Mouse (Mus musculus): ENCODE measurements around the gene Tmem151a. TPM values are rescaled to one million over a fixed set of nuclear protein-coding genes. Genes with fewer than 3 reads are reported as not detected.
A peak's percentile ranks its signal among the peaks of the same experiment; 100 is the strongest.

Tmem151a gene
- polyA plus RNA-seq, 1 experiment from 2014 or later, result 8.3 TPM

DNA sequence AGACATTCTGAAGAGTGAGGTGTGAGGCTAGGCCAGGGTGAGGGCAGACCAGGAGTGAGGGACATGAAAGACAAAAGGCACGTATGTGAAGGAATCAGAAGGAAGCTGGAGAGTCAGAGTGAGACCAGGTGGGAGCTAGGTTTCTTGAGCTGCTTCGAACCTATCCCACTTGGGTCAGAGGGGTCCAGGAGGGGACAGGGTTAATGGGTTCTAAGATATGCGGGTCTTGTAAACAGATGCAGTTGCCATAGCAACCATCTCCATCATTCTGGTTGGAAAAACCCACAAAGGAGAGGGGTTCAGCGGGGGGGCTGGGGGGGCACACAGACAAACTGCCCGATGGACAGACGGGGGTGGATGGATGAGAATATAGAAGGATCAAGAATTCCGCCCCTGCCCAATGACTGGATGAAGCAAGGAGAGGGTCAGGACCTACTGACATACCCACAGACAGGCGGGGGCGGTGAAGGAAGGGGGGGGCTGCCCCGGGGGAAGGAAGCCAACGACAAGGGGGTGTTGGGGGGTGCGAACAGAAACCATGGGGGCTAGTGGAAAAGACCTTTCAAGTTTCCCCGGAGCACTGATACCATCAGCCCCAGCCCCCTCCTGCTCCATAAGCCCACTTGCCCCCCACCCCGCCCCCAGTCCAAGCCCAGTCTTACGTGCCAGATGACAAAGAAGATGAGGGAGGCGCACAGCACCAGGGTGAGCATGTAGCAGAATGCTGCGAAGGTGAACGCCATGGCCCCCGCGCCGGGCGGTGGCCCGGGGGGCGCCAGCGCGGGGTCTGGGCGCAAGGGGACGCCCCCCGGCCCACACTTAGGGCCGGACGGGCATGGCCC is 12.4 kb upstream of the Tmem151a start:
- H3K4me3 ChIP-seq (replicated peaks; ENCODE audit: low read depth, low read length), result peak overlapping the region; percentile 89
- peak overlapping the region; percentile 96 for H3K27ac ChIP-seq (replicated peaks; ENCODE audit: low read depth, low read length)
- no peaks in the 10 kb centered on the region for H3K27me3 ChIP-seq (ENCODE audit: control insufficient read depth, insufficient read depth, low read length)
- H3K4me1 ChIP-seq (ENCODE audit: control insufficient read depth, insufficient read depth, low read length), result peaks cover 53% of the 10 kb centered on the region
- H3K36me3 ChIP-seq (ENCODE audit: control insufficient read depth, insufficient read depth, low read length), result peaks cover 49% of the 10 kb centered on the region
- WGBS, result 2% methylated on average over 29 of the region's 31 CpGs
- DNase-seq (peak; percentile 82), ATAC-seq (ENCODE audit: low FRiP score, low TSS enrichment) (peak; percentile 31)
- H3K9me3 ChIP-seq (ENCODE audit: control insufficient read depth, low read length), result no peaks in the 10 kb centered on the region
- peak overlapping the region; percentile 99 for H3K9ac ChIP-seq (replicated peaks; ENCODE audit: low read length)
- H3K4me2 ChIP-seq (ENCODE audit: low read length), result peak overlapping the region; percentile 92

DNA sequence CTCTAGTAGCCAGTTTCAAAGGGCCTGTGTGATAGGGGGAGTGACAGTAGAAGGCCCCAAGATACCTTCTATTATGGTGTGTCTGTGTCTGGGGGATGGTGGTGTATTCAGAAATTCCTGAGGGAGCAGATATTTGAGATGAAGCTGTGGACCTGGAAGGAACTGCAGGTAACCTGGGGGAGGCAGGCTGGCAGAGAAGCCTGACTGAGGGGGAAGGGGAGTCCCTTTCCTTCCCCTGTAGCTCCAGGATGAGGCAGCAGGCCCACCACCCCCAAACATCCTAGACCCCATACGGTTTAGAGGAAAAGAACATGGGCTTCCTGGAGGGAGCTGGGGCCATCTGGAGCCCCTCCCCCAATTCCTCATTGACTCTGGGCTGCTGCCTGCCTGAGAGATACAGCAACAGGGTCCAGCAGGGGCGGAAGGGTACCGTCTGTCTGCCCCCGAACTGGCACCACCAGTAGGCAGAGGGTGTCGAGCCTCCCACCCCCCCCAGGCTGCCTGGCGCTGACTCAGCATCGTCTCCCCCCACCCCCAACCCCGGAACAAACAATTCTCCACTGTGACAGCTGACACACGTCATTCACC is 10.7 kb upstream of the Tmem151a start:
- H3K27ac ChIP-seq (replicated peaks; ENCODE audit: low read depth, low read length), result peak overlapping the region; percentile 96
- ATAC-seq (ENCODE audit: low FRiP score, low TSS enrichment), result no peak
- peak overlapping the region; percentile 92 for H3K4me2 ChIP-seq (ENCODE audit: low read length)
- peak; percentile 45 for DNase-seq
- peaks cover 53% of the 10 kb centered on the region for H3K4me1 ChIP-seq (ENCODE audit: control insufficient read depth, insufficient read depth, low read length)
- H3K9me3 ChIP-seq (ENCODE audit: control insufficient read depth, low read length), result no peaks in the 10 kb centered on the region
- H3K4me3 ChIP-seq (replicated peaks; ENCODE audit: low read depth, low read length), result peak overlapping the region; percentile 89
- no peaks in the 10 kb centered on the region for H3K27me3 ChIP-seq (ENCODE audit: control insufficient read depth, insufficient read depth, low read length)
- peak overlapping the region; percentile 99 for H3K9ac ChIP-seq (replicated peaks; ENCODE audit: low read length)
- peaks cover 49% of the 10 kb centered on the region for H3K36me3 ChIP-seq (ENCODE audit: control insufficient read depth, insufficient read depth, low read length)
- 8% methylated on average over 9 of the region's 9 CpGs for WGBS

DNA sequence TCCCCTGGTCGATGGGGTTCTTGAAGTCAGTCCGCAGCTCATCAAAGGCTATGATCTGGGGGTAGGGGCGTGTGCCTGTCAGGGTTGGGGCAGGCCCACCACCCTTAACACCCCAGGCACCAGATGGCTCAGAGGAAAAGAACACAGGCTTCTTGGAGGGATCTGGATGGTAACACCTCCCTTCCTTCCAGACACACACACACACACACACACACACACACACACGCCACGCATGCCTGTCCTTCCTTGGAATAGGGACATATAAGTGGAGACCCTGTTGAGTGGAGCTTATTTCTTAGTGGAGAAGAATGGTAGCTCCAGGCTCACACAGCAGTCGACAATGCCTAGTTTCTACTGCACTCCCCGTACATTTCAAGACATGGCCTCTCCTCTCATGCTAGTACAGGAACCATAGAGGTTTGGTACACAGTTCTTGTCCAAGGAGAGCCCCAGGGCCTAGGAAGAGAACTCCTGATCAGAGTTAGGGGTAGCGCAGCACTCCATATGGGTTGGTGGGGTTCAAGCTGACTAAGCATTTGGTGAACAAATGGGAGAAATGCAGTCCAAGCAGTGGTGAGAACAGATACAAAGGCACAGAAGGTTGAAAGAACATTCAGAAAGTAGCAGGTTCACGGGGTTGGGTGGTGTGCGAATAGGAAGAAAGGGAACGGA is 9.6 kb upstream of the Tmem151a start:
- Histone ChIP-seq H3K9me3 (ENCODE audit: control insufficient read depth, low read length) (no peaks in the 10 kb centered on the region), H3K4me1 (ENCODE audit: control insufficient read depth, insufficient read depth, low read length) (peaks cover 53% of the 10 kb centered on the region), H3K4me2 (ENCODE audit: low read length) (peak overlapping the region; percentile 92), H3K4me3 (replicated peaks; ENCODE audit: low read depth, low read length) (peak overlapping the region; percentile 89), H3K27me3 (ENCODE audit: control insufficient read depth, insufficient read depth, low read length) (no peaks in the 10 kb centered on the region), H3K36me3 (ENCODE audit: control insufficient read depth, insufficient read depth, low read length) (peaks cover 48% of the 10 kb centered on the region), H3K9ac (replicated peaks; ENCODE audit: low read length) (peak overlapping the region; percentile 99), H3K27ac (replicated peaks; ENCODE audit: low read depth, low read length) (peak overlapping the region; percentile 96)
- DNase-seq, result peak; percentile 41
- 0 out of 2 replicates have a peak, but pooled peaks have one; percentile 37 for ATAC-seq (ENCODE audit: low FRiP score, low TSS enrichment)
- WGBS, result 25% methylated on average over 11 of the region's 11 CpGs

DNA sequence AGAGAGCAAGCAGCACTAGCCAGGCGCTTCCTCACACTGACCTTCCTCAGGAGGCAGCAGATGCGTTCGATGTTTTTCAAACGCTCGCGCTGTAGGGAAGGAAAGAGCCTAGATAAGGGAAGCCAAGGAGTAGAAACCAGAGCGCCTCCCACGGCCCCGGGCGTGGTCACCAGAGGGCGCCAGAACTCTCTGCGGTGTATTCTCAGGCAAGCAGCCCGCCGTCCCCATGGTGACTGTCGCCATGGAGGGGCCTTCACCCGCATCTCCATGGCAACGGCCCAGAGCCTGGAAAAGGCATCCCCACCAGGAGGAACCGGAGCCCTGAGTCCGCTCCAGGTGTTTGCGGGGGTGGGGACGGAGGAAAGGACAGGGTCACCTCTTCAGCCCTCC is 8.9 kb upstream of the Tmem151a start:
- H3K9ac ChIP-seq (replicated peaks; ENCODE audit: low read length), result peak overlapping the region; percentile 99
- H3K9me3 ChIP-seq (ENCODE audit: control insufficient read depth, low read length), result no peaks in the 10 kb centered on the region
- H3K36me3 ChIP-seq (ENCODE audit: control insufficient read depth, insufficient read depth, low read length), result peaks cover 45% of the 10 kb centered on the region
- WGBS, result under 1% methylated on average over 21 of the region's 21 CpGs
- H3K4me3 ChIP-seq (replicated peaks; ENCODE audit: low read depth, low read length), result peak overlapping the region; percentile 89
- peak overlapping the region; percentile 96 for H3K27ac ChIP-seq (replicated peaks; ENCODE audit: low read depth, low read length)
- H3K27me3 ChIP-seq (ENCODE audit: control insufficient read depth, insufficient read depth, low read length), result no peaks in the 10 kb centered on the region
- peak; percentile 98 for DNase-seq
- peak; percentile 76 for ATAC-seq (ENCODE audit: low FRiP score, low TSS enrichment)
- H3K4me2 ChIP-seq (ENCODE audit: low read length), result peak overlapping the region; percentile 92
- H3K4me1 ChIP-seq (ENCODE audit: control insufficient read depth, insufficient read depth, low read length), result peaks cover 50% of the 10 kb centered on the region

DNA sequence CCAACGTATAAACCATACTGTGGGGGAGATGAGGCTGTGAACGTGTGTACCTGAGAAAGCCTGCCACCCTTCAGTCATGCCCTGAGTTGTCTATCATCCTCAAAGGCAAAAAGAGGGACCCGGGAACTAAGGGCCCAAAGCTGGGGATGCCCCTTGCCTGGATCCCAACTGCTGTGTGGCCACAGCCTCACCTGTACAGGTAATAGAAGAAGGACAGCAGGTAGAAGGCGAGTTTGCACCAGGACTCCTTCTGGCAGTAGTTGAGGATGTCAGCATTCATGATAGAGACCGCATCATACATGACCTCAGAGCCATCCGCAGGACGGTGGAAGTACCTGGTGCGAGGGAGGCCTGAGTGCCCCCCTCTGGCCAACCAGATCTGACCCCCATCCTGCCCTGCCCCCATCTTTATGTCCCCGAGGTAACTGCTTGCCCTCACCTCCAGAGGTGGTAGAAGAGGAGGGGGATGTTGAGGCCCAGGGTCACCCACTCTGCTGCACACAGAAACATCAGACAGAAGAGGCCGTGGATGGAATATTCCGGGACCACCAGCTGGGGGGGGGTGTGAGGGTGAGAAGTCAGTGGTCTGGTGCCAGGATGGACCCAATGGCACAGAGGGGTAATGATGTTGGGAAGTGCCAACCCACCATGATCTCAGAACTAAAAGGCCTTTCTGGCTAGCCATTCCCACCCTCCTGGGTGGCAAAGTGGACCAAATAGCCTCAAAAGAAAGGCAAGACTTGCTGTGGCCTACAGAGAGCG is 8.3 kb upstream of the Tmem151a start:
- Histone ChIP-seq H3K4me3 (replicated peaks; ENCODE audit: low read depth, low read length) (peak overlapping the region; percentile 89; the same call in 1 of the 2 replicates), H3K27me3 (ENCODE audit: control insufficient read depth, insufficient read depth, low read length) (no peaks in the 10 kb centered on the region), H3K9ac (replicated peaks; ENCODE audit: low read length) (peak overlapping the region; percentile 99; the same call in 1 of the 2 replicates), H3K4me1 (ENCODE audit: control insufficient read depth, insufficient read depth, low read length) (peaks cover 49% of the 10 kb centered on the region), H3K36me3 (ENCODE audit: control insufficient read depth, insufficient read depth, low read length) (peaks cover 42% of the 10 kb centered on the region), H3K27ac (replicated peaks; ENCODE audit: low read depth, low read length) (peak overlapping the region; percentile 96), H3K4me2 (ENCODE audit: low read length) (peak overlapping the region; percentile 92), H3K9me3 (ENCODE audit: control insufficient read depth, low read length) (no peaks in the 10 kb centered on the region)
- 75% methylated on average over 12 of the region's 12 CpGs for WGBS
- DNase-seq (no peak), ATAC-seq (ENCODE audit: low FRiP score, low TSS enrichment) (no peak)

DNA sequence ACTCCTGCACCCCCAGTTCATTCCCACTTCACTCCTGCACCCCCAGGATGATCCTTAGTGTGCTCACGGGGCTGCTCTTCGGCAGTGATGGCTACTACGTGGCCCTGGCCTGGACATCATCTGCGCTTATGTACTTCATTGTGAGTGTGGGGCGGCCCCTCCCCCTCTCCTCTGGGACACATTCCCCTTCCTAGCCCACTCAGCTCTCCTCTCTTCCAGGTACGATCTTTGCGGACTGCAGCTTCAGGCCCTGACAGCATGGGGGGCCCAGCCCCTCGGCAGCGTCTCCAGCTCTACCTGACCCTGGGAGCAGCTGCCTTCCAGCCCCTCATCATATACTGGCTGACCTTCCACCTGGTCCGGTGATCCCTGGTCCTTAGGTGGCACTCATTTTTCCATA is 6.8 kb upstream of the Tmem151a start:
- DNase-seq, result no peak
- no peaks in the 10 kb centered on the region for H3K27me3 ChIP-seq (ENCODE audit: control insufficient read depth, insufficient read depth, low read length)
- peaks cover 42% of the 10 kb centered on the region for H3K36me3 ChIP-seq (ENCODE audit: control insufficient read depth, insufficient read depth, low read length)
- WGBS, result 89% methylated on average over 10 of the region's 10 CpGs
- H3K27ac ChIP-seq (replicated peaks; ENCODE audit: low read depth, low read length), result no peak overlapping the region
- no peak overlapping the region for H3K4me2 ChIP-seq (ENCODE audit: low read length)
- peaks cover 47% of the 10 kb centered on the region for H3K4me1 ChIP-seq (ENCODE audit: control insufficient read depth, insufficient read depth, low read length)
- H3K9me3 ChIP-seq (ENCODE audit: control insufficient read depth, low read length), result no peaks in the 10 kb centered on the region
- no peak overlapping the region for H3K4me3 ChIP-seq (replicated peaks; ENCODE audit: low read depth, low read length)
- no peak for ATAC-seq (ENCODE audit: low FRiP score, low TSS enrichment)
- no peak overlapping the region for H3K9ac ChIP-seq (replicated peaks; ENCODE audit: low read length)

DNA sequence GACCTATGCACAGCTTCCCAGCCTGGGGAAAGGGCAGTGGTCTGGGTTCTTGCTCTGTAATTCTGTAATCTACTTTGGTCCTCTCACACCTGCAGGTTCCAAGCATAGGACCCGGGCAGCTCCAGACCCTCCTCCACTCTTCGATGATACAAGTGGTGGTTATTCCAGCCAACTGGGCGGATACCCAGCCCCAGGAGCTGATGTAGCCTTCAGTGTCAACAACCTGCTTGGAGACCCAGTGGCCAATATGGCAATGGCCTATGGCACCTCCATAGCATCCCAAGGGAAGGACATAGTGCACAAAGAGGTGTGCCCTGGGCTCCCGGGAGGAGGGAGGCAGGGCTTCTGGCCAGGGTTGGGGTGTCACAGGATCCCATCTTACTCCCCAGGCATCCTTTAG is 4.0 kb upstream of the Tmem151a start:
- Histone ChIP-seq H3K4me3 (replicated peaks; ENCODE audit: low read depth, low read length) (peak overlapping the region; percentile 75), H3K9ac (replicated peaks; ENCODE audit: low read length) (0 out of 2 replicates have a peak overlapping the region, but pooled peaks have one; percentile 67), H3K4me1 (ENCODE audit: control insufficient read depth, insufficient read depth, low read length) (peaks cover 23% of the 10 kb centered on the region), H3K9me3 (ENCODE audit: control insufficient read depth, low read length) (no peaks in the 10 kb centered on the region), H3K36me3 (ENCODE audit: control insufficient read depth, insufficient read depth, low read length) (peaks cover 42% of the 10 kb centered on the region), H3K27me3 (ENCODE audit: control insufficient read depth, insufficient read depth, low read length) (peaks cover 21% of the 10 kb centered on the region), H3K27ac (replicated peaks; ENCODE audit: low read depth, low read length) (no peak overlapping the region), H3K4me2 (ENCODE audit: low read length) (peak overlapping the region; percentile 74)
- DNase-seq (no peak), ATAC-seq (ENCODE audit: low FRiP score, low TSS enrichment) (no peak)
- WGBS, result 90% methylated on average over 4 of the region's 4 CpGs

Measured in midbrain, embryonic 14.5 days (tissue).